Mouse (Mus musculus): ENCODE data around the gene Car15. TPM values are rescaled to one million over a fixed set of nuclear protein-coding genes. Genes with fewer than 3 reads are reported as not detected.
A peak's percentile ranks its signal among the peaks of the same experiment; 100 is the strongest.

Gene Car15
- polyA plus RNA-seq, 1 experiment from 2014 or later, result 3.7 TPM

- Histone ChIP-seq H3K27me3 (replicated peaks) (peaks cover 85% of the 10 kb centered on the region), H3K9ac (peak overlapping the region; percentile 70), H3K4me3 (peak overlapping the region; percentile 53), H3K36me3 (peaks cover 9% of the 10 kb centered on the region), H3K27ac (no peak overlapping the region), H3K9me3 (no peaks in the 10 kb centered on the region), H3K4me2 (replicated peaks) (peak overlapping the region; percentile 74), H3K4me1 (peaks cover 31% of the 10 kb centered on the region)
- no peak; the same call in 1 of the 2 replicates for ATAC-seq (ENCODE audit: low FRiP score, low read depth)
- WGBS, result 3% methylated on average over 29 of the region's 29 CpGs
Measured at GRCm38 (mm10) chr16:17797812-17798311, 40.3 kb downstream of the Car15 start.

GRCm38 (mm10) chr16:17796971-17797811, 41.0 kb downstream of the Car15 start, which contains the start of gene Scarf2:
Scarf2 (plus strand) TSS chr16:17797282.
- ATAC-seq (ENCODE audit: low FRiP score, low read depth), result peak; percentile 10; the same call in 1 of the 2 replicates

DNA sequence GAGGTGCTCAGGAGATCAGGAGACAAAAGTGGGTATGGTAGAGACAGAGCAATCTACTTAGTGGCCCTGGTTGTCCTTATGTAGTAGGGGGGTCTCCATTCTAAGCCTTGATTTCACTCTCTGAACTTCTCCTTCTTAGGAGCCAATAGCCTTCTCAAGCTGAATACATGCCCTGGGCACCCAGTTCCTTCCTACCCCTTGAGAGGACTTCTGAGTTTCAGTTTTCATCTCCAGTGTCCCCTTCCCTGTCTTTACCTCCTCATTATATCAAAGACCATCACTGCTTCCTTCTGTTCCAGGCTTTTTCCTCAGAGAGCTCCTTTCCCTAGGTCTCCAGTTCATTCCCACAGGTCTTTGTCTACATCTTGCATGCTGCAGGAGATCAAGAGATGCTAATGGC, 41.6 kb downstream of the Car15 start:
- Histone ChIP-seq H3K4me1 (peaks cover 20% of the 10 kb centered on the region), H3K4me3 (peak overlapping the region; percentile 53; the same call in 1 of the 2 replicates), H3K4me2 (replicated peaks) (peak overlapping the region; percentile 74), H3K9me3 (no peaks in the 10 kb centered on the region), H3K36me3 (peaks cover 23% of the 10 kb centered on the region), H3K27ac (no peak overlapping the region), H3K27me3 (replicated peaks) (peaks cover 72% of the 10 kb centered on the region), H3K9ac (peak overlapping the region; percentile 70)
- ATAC-seq (ENCODE audit: low FRiP score, low read depth), result no peak

More at GRCm38 (mm10) chr16:17796971-17797811, 41.0 kb downstream of the Car15 start, which contains the start of gene Scarf2:
- peak within 1 kb of the TSS; percentile 70 for H3K9ac ChIP-seq
- H3K9me3 ChIP-seq, result no peaks in the 10 kb centered on the region
- H3K36me3 ChIP-seq, result peaks cover 16% of the 10 kb centered on the region
- peak within 1 kb of the TSS; percentile 74 for H3K4me2 ChIP-seq (replicated peaks)
- H3K27ac ChIP-seq, result no peak within 1 kb of the TSS
- peaks cover 79% of the 10 kb centered on the region for H3K27me3 ChIP-seq (replicated peaks)
- H3K4me1 ChIP-seq, result peaks cover 24% of the 10 kb centered on the region
- 1% methylated on average over 80 of the region's 81 CpGs for WGBS
- peak within 1 kb of the TSS; percentile 53 for H3K4me3 ChIP-seq

- Histone ChIP-seq H3K27ac (no peak overlapping the region), H3K27me3 (replicated peaks) (peaks cover 63% of the 10 kb centered on the region), H3K4me1 (peaks cover 20% of the 10 kb centered on the region), H3K9ac (no peak overlapping the region), H3K36me3 (peaks cover 30% of the 10 kb centered on the region), H3K9me3 (no peaks in the 10 kb centered on the region), H3K4me3 (no peak overlapping the region), H3K4me2 (replicated peaks) (no peak overlapping the region)
- ATAC-seq (ENCODE audit: low FRiP score, low read depth), result no peak
- 67% methylated on average over 5 of the region's 5 CpGs for WGBS
Measured at GRCm38 (mm10) chr16:17795643-17796042, 42.5 kb downstream of the Car15 start.

DNA sequence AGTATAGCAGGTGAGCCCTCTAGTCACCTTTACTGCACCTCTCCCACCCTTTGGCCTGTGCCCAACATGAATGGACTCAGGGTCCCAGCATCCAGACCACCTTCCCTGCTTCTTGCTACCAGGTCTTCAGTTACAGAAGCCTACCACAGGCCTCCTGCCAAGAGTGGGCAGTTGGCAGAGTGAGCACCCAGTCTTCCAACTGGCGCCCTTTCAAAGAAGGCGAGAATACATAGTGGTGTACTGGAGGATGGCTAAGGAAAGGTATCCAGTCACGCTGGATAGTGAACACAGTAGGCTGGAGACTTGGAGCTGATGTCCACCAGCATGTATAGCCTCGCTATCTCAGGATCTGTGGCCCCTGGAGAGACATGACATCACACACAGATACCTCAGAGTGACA, 44.1 kb downstream of the Car15 start:
- WGBS, result 88% methylated on average over 4 of the region's 4 CpGs
- peaks cover 47% of the 10 kb centered on the region for H3K27me3 ChIP-seq (replicated peaks)
- H3K4me2 ChIP-seq (replicated peaks), result no peak overlapping the region
- no peak for ATAC-seq (ENCODE audit: low FRiP score, low read depth)
- H3K4me1 ChIP-seq, result peaks cover 20% of the 10 kb centered on the region
- no peaks in the 10 kb centered on the region for H3K9me3 ChIP-seq
- no peak overlapping the region for H3K9ac ChIP-seq
- H3K27ac ChIP-seq, result no peak overlapping the region
- peaks cover 35% of the 10 kb centered on the region for H3K36me3 ChIP-seq
- H3K4me3 ChIP-seq, result no peak overlapping the region

DNA sequence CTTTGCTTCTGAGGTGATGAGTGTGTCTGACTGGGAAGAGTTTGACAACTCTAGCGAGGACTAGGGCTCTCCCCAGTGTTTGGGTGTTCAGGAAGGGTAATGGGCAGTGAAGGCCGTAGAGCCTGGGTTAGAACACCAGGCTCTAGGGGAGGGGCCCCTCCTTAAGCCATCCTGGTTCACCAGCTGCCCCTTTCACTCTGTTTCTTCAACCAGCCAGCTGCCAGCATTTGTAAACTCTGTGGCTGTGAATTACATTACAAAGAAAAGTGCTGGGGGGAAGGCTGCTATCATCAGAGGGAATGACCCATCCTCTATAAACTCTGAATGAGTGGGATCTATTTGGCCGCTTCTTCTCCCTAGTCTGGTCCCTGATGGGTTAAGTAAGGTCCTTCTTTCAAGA, 45.4 kb downstream of the Car15 start:
- WGBS, result 43% methylated on average over 3 of the region's 3 CpGs
- H3K36me3 ChIP-seq, result peaks cover 46% of the 10 kb centered on the region
- H3K4me2 ChIP-seq (replicated peaks), result no peak overlapping the region
- H3K9ac ChIP-seq, result no peak overlapping the region
- no peak overlapping the region for H3K27ac ChIP-seq
- peaks cover 34% of the 10 kb centered on the region for H3K27me3 ChIP-seq (replicated peaks)
- H3K4me3 ChIP-seq, result no peak overlapping the region
- peaks cover 12% of the 10 kb centered on the region for H3K4me1 ChIP-seq
- H3K9me3 ChIP-seq, result no peaks in the 10 kb centered on the region
- ATAC-seq (ENCODE audit: low FRiP score, low read depth), result no peak

- Histone ChIP-seq H3K36me3 (peaks cover 71% of the 10 kb centered on the region), H3K9ac (no peak overlapping the region), H3K4me1 (no peaks in the 10 kb centered on the region), H3K27me3 (replicated peaks) (no peaks in the 10 kb centered on the region), H3K4me3 (no peak overlapping the region), H3K9me3 (no peaks in the 10 kb centered on the region), H3K27ac (no peak overlapping the region), H3K4me2 (replicated peaks) (no peak overlapping the region)
- ATAC-seq (ENCODE audit: low FRiP score, low read depth), result no peak
- whole genome bisulfite sequencing, result 65% methylated on average over 3 of the region's 3 CpGs
Measured at GRCm38 (mm10) chr16:17785337-17785736, 52.8 kb downstream of the Car15 start.

Other genes with a start within 250 kb of the Car15 start
- gene Smpd4, start 219.0 kb downstream of the Car15 start, polyA plus RNA-seq (2016; fragmentation: Nextera tagmentation; extraction: Ambion mirVana), result 30.5 and 31.8 TPM in 2 replicates
- 5.1 and 6.5 TPM in 2 replicates for gene Ccdc74a, start 191.9 kb downstream of the Car15 start, polyA plus RNA-seq (2016; fragmentation: Nextera tagmentation; extraction: Ambion mirVana)
- 46.7 and 50.3 TPM in 2 replicates for gene Med15, start 105.5 kb downstream of the Car15 start, polyA plus RNA-seq (2016; fragmentation: Nextera tagmentation; extraction: Ambion mirVana)
- gene Klhl22, start 78.7 kb downstream of the Car15 start, polyA plus RNA-seq (2016; fragmentation: Nextera tagmentation; extraction: Ambion mirVana), result 63.6 and 66.6 TPM in 2 replicates
- gene Scarf2, start 41.1 kb downstream of the Car15 start, polyA plus RNA-seq (2016; fragmentation: Nextera tagmentation; extraction: Ambion mirVana), result 13.5 and 13.9 TPM in 2 replicates
- gene B830017H08Rik, start 5.2 kb downstream of the Car15 start, polyA plus RNA-seq (2016; fragmentation: Nextera tagmentation; extraction: Ambion mirVana), result 1.1 and 1.6 TPM in 2 replicates
- 0.43 and 0.63 TPM in 2 replicates for gene Gm20518, start 53.3 kb upstream of the Car15 start, polyA plus RNA-seq (2016; fragmentation: Nextera tagmentation; extraction: Ambion mirVana)
- gene Tssk1, start 55.9 kb upstream of the Car15 start, polyA plus RNA-seq (2016; fragmentation: Nextera tagmentation; extraction: Ambion mirVana), result 0.10 TPM in 2 replicates
- 96.7 and 101 TPM in 2 replicates for gene Dgcr2, start 60.2 kb upstream of the Car15 start, polyA plus RNA-seq (2016; fragmentation: Nextera tagmentation; extraction: Ambion mirVana)
- not detected in 2 replicates for gene Tssk2, start 60.3 kb upstream of the Car15 start, polyA plus RNA-seq (2016; fragmentation: Nextera tagmentation; extraction: Ambion mirVana)
- gene Ess2, start 73.0 kb upstream of the Car15 start, polyA plus RNA-seq (2016; fragmentation: Nextera tagmentation; extraction: Ambion mirVana), result 52.1 and 54.6 TPM in 2 replicates
- gene Gsc2, start 76.7 kb upstream of the Car15 start, polyA plus RNA-seq (2016; fragmentation: Nextera tagmentation; extraction: Ambion mirVana), result not detected in 2 replicates
- 156 and 162 TPM in 2 replicates for gene Slc25a1, start 89.9 kb upstream of the Car15 start, polyA plus RNA-seq (2016; fragmentation: Nextera tagmentation; extraction: Ambion mirVana)
- gene Vpreb2, start 142.1 kb upstream of the Car15 start, polyA plus RNA-seq (2016; fragmentation: Nextera tagmentation; extraction: Ambion mirVana), result not detected in 2 replicates
- 162 and 171 TPM in 2 replicates for gene Dgcr6, start 214.5 kb upstream of the Car15 start, polyA plus RNA-seq (2016; fragmentation: Nextera tagmentation; extraction: Ambion mirVana)